Mouse (Mus musculus): Measurements from ENCODE around the gene Tnni3. TPM values are rescaled to one million over a fixed set of nuclear protein-coding genes. Genes with fewer than 3 reads are reported as not detected.
"Not testable (repeated sequence)": the region's sequence is repeated elsewhere in the genome, so short reads cannot be mapped to it uniquely, and the experiment has no call there.

Gene Tnni3
- total RNA-seq (2021): 1,000 to 10,000 TPM; 6,124 to 6,345 TPM

DNA sequence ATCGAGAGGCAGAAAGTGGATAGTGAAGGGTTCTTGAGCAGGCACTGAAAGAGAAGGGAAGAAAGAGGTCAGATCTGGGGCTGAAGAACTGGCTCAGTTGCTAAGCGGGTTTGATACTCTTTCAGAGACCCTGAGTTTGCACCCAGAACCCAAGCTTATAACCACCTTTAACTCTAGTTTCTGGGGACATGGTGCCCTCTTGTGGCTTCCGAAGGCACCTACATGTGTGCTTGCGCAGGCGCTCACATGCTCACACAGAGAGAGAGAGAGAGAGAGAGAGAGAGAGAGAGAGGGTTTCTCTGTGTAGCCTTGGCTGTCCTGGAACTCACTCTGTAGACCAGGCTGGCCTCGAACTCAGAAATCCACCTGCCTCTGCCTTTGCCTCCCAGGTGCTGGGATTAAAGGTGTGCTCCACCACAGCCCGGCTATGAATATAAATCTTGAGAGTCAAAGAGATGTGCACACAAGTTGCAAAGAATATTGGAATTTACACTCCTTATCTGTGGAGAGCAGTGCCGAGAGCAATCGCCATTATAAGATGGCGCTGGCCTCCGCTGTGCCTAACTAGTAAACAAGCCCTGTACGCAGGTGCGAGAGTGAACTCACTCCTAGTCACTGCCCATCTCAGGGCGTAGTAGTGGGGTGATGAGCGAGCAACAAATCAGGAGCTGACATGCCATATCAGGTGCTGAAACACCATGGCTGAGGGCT lies at the start of gene Tnni3:
TSS of gene Tnni3 (minus strand) at position 18 of the 711 bp plus-strand sequence.
- intact Hi-C loops (cut with DNase I): loop anchor here (10.0 kb wide), 1 partner anchor 230 kb away; no protein-coding TSS in a partner anchor

DNA sequence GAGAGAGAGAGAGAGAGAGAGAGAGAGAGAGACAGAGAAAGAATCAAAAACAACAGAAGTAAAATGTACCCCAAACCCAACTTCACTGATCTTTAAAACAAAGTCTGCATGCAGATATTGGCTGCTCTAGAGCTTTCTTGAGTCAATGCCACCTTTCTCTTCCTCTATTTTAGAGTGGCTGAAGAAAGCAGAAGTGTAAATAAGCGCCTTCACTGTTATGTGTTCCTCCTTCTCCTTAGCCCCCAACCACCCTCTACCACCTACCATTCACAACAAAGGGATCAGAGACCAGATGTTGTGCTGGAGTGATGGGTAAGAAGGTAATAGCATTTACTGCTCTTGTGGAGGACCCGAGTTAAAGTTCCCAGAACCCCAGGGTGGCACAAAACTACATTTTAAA lies 48.3 kb upstream of the Tnni3 start:
- intact Hi-C loops (cut with DNase I); DNase-seq: not testable (repeated sequence)

More for the DNA sequence above, at the start of gene Tnni3:
- peak; percentile 71 to 83 for DNase-seq

DNA sequence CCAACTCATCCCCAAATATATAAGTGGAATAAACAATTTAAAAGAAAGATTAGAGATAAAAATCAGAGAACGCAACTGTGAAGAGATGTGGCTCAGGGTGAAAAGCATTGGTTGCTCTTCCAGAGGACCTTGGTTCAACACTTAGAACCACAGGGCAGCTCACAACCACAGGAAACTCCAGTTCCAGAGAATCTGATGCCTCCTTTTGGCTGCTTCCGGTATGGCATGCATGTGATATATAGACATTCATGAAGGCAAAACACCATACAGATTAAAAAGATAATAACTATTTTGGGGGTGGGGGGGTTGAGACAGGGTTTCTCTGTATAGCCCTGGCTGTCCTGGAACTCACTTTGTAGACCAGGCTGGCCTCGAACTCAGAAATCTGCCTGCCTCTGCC lies 38.6 kb upstream of the Tnni3 start:
- intact Hi-C loops (cut with DNase I): no loop called here
- DNase-seq: no peak

DNA sequence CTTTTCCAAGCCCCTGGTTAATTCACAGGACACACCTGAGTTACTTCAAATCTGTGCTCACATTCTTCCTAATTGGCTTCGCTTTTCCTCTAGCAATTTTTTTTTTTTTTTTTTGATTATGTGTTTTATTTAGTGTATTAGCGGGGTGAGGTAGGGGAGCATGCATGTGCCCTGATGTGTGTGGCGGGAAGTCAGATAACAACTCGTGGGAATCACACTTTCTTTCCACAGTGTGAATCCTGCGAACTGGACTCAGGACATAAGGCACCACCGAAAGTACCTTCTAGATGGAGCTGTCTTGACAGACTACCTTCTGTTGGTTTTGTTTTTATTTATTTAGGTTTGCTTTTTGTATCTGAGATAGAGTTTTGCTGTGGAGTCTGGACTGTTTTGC lies 33.1 kb upstream of the Tnni3 start:
- intact Hi-C loops (cut with DNase I): loop anchor here (2.0 to 5.0 kb wide), 4 partner anchors 65 to 384 kb away; no protein-coding TSS in a partner anchor
- no peak for DNase-seq

DNA sequence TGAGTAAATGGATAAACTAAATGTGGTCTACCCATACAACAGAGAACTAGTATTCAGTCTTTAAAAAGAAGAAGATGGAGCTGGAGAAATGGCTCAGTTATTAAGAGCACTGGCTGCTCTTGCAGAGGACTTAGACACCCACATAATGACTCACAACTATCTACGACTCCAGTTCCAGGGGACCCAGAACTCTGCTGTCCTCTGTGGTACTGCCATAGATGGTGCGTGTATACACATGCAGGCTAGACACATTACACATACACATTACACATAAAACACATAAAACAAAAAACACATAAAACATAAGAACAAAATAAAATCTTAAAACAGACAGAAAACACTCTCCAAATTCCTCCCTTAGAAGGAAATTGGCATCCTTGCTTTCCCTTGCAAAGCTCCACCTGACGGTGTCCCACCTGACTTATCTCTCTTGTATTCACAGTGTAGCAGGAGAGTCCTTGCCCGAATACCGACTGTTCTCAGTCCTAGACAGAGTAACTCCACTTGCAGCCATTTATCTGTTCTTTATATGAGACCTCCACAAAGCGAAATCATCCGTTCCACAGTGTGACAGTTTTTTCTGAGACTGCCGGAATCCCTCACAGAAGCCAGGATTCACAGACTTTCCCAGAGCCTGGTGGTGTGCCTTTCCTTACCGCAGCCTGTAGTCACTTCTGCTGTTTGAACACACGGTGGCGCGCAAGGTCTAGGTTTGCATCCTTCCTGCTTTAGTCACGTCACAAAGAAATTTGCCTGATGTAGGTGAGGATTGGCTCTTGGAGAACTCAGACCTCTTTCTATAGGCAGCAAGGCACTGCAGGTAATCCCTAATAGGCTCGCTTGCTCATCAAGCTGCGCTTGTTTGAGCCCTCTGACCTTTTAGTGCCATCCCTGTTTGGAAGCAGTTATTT lies 32.5 kb upstream of the Tnni3 start:
- intact Hi-C loops (cut with DNase I): loop anchor here (2.0 to 5.0 kb wide), 4 partner anchors 66 to 384 kb away; no protein-coding TSS in a partner anchor
- DNase-seq: peak; percentile 73 to 88

DNA sequence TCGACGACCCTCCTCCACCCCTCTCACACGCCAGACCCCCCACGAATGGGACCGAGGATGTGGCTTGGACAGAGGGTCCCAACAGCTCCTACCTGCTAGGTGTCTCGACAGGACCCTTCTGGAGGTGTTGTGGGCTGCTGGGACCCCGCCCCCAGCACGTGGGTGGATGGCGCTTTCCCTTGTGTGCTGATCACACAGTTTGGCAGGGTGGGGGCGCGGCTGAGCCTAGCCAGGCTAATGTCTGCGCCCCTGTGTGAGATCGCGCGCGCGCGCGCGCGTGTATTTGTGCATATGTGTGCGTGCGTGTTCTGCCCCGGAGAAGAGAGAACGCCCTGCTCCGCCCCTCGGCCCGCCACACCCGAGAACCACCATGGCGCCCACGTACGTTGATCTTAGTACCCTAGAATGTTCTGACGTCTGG lies 23.2 kb upstream of the Tnni3 start, which contains the start of gene Syt5:
TSS of gene Syt5 (minus strand) at position 321 of the 421 bp plus-strand sequence.
- no peak for DNase-seq
- intact Hi-C loops (cut with DNase I): no loop called here

DNA sequence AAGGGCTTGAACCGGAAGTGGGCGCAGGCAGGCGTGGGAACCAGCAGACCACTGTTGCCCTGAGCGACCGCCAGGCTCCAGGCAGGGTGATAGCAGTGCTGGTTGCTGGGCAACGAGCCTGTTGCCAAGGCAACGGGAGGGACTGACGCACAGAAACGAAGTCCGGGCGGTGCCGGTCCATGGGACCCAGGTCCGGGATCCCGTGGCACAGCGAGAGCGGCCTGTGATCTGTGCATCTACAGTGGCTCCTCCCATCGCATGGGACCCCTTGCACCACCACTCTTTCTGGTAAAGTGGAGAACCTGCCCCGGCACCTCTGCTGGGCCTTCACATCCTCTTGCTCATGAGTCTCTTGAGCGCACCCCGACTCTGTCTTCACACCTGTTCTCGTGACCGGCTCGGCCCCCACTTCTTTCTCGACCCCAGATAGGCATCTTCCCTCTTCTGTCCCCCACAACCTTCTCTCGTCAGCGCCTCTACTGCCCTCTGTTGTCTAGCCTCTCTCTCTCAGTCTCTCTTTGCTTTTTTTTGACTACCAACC lies 22.6 kb upstream of the Tnni3 start:
- intact Hi-C loops (cut with DNase I): no loop called here
- DNase-seq: peak; percentile 68

DNA sequence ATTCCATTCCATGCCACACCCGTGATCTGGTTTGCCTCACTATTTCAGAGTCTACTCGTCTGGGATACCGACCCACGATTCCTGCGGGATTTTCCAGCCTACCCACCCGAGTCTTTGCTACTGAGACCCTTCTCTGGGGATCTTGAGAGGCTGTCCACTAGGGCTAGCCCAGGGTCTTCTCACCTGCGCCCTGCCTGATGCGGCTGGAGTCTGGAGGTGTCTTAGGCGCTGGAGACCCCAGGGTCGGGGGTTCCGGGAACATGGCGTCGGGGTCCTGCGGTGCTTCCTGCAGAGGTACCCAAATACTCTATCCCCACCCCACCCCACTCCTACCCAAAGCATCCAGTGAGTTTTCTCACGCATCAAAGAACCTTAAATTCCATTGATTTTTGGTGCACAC lies 22.0 kb upstream of the Tnni3 start:
- intact Hi-C loops (cut with DNase I): no loop called here
- DNase-seq: no peak

DNA sequence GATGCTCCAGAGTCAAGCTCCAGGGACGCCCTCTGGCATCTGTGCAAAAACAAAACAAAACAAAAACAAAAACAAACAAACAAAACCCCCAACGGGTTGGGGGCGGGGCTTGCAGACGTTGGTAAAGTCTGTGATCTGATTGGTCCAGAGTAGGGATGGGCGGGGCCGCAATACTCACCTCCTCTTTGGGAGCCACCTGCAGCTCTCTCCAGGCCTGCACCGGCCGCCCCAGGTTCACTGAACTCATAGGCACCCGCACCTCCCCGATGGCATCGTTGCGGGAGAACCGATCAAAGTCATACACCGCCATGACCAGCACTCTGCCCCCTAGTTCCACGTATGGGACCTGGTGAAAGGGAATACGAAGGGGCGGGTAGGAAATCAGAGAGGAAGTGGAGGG lies 18.0 kb upstream of the Tnni3 start:
- intact Hi-C loops (cut with DNase I): no loop called here
- no peak for DNase-seq

DNA sequence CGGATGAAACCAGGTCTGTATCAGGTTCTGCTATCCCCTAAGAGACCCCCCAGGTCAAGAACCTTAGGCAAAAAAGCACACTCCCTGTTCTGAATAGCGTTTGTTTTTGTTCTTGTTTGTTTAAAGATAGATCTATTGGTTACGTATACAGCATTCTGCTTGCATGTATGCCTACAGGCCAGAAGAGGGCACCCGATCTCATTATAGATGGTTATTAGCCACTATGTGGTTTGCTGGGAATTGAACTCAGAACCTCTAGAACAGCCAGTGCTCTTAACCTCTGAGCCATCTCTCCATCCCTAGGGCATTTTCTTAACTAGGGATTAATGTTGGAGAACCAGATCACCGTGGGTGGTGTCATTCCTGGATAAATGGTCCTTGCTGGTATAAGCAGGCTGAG lies 17.3 kb upstream of the Tnni3 start:
- no peak for DNase-seq
- intact Hi-C loops (cut with DNase I): no loop called here

DNA sequence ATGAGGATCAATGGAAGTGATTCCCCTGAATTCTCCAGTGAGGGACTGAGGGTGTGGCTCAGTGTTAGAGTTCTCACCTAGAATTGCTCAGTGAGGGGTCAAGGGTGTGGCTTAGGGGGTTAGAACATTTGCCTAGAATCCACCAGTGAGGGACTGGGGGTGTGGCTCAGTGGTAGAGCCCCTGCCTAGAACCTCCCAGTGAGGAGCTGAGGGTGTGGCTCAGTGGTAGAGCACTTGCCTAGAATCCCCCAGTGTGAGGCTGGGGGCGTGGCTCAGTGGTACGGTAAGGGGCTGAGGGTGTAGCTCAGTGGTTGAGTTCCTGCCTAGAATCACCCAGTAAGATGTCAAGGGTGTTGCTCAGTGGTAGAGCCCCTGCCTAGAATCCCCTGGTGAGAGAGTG lies 15.0 kb upstream of the Tnni3 start:
- no peak for DNase-seq
- intact Hi-C loops (cut with DNase I): no loop called here

DNA sequence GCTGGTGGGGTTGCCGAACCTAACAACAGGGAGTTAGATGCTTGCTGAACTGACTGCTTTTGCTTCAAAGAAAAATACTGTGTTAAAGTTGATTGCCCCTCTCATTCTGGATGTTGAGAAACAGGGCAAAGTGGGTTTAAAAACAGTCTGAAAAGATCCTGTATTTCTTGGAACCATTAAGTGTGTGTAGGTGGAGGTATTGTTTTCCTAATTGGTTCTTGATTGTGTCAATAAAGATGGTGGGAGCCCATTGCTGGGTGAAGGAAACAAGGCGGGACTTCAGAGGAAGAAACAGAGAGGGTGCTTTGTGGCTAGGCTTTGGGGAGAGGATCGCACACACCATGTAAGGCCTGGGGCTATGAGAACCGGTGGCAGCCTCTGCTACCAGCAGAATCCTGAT lies 13.2 kb upstream of the Tnni3 start:
- intact Hi-C loops (cut with DNase I): no loop called here

DNA sequence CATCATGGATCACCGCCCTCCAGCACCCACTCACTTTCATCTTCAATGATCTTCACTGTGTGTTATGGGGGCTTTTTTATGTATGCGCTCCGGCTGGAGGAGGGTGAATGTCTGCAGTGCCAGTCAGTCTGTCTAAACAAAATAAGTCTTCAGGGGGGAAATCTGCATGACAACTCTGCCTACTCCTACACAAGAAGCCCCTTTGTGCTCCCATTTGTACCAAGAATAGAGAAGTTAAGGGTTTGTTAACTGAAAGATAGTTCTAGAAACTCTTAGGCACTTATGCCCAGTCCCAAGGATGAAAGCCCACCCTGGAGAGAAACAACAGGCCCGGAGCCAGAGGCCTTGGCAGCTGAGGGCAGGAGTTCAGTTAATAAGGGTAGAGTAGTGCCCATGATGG lies 12.3 kb upstream of the Tnni3 start:
- intact Hi-C loops (cut with DNase I): no loop called here
- DNase-seq: no peak

More for the DNA sequence above, 13.2 kb upstream of the Tnni3 start:
- DNase-seq: no peak

DNA sequence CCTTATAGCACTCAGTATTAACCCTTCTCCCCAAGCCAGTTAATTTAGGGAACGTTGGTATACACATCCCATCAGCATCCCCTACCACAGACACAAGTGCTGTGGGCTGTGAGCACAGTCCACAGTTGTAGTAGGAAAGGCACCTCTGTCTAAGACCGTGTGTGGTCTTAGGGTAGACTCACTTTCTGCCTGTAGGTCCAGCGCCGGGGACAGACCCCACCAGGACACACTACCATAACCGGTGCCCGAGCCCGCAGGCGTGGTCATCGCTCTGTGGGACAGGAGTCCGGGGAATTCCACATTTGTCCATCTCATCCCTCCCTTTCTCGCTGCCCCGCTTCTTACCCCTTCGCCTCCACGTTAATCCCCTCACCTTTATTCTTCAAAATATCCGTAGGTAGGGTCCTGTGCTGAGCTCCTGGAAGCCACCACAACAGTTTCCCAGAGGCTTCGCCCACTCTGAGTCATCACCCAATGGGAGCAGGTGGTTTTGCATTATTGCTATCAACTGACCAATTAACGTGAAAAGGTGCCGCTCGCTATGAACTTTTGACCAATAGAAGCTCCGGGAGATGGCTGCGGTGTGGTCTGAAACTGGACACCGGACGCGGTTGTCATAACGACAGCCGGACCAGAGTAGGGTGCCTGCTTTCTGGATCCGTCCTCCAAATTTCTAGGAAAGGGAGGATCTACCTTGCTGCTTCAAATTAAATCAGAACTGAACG lies 8.1 kb upstream of the Tnni3 start, which contains the start of gene Dnaaf3:
TSS of gene Dnaaf3 (minus strand) at position 449 of the 725 bp plus-strand sequence.
- peak; percentile 81 to 82 for DNase-seq
- intact Hi-C loops (cut with DNase I): no loop called here

DNA sequence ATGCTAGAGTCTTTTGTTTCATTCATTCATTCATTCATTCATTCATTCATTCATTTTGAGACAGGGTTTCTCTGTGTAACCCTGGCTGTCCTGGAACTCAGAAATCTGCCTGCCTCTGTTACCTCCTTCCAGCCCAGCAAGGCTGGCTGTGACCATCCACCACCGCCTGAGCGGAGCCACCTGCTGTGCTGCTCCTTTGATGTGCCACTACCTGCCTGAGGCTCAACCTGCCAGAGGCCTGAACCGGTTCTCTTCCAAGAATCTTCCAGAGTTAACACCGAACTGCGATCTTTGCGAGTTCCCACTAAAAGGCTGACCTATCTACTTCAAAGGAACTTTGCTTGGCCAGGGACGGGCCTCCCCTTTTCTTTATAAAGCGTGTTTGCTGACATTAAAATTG lies 6.1 kb upstream of the Tnni3 start:
- intact Hi-C loops (cut with DNase I); DNase-seq: not testable (repeated sequence)

DNA sequence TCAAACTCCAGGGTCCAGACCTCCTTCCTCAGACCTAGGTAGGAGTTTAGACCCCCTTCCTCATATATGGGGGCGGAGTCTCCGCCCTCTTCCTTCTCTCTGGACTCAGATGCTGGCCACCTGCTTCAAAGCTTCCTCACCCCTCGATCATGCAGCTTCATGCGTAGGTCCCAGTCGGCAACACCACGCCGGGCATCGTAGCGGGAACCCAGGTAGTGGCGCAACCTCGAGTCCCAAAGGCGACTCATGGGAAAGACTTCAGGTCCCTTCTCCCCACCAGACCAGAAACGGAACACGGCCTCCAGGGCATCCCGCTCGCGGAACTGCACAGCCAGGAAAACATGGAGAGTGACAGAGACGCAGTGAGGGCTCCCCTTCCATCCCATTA lies 3.3 kb upstream of the Tnni3 start:
- no peak for DNase-seq
- intact Hi-C loops (cut with DNase I): loop anchor here (10.0 kb wide), 1 partner anchor 232 kb away; no protein-coding TSS in a partner anchor

DNA sequence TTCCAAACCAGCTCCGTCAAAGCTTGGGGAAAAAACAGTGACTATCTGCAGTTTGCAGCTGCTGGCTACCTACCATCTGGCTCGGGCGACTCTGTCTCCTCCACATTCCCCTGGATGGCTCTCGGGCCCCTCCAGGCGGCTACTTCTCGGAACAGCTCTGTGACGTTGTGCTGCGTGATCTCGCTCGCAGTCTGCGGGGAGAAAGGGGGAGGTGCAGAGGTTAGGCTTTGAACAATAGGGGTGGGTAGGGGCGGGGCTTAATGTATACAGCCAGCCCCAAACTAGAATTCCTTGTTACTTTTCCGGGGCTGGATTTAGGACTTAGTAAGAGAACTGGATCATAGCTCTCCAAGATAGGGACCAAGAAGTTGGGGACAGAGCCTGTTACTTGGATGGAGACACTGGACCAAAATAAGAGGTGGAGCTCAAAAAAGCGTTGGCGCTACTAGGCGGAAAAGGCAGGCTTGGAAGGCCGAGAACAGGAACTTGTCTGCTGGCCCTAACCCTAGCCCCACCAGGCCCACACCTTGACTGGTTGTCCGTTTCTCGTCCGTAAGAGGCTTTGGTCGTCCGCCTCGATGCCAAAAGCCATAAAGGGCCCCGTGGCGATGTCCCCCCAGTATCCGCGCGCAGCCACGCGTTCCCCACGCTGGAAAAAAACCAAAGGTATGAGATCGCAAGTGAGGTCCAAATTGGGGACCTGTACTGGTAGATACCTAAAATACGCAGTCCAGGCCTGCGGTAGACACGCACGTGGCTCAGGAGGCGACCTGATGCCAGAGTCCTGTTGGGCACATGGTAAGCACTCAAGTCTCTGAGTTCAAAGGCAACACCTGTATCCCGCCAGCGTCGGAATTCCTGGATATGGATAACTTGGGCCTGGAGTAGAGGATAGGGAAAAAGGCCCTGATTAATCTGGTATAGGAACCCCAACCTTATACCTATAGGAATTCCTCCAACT lies 2.6 kb upstream of the Tnni3 start:
- peak; percentile 89 to 92 for DNase-seq
- intact Hi-C loops (cut with DNase I): loop anchor here (1.0 to 10.0 kb wide), 2 partner anchors 47 to 232 kb away; no protein-coding TSS in a partner anchor

DNA sequence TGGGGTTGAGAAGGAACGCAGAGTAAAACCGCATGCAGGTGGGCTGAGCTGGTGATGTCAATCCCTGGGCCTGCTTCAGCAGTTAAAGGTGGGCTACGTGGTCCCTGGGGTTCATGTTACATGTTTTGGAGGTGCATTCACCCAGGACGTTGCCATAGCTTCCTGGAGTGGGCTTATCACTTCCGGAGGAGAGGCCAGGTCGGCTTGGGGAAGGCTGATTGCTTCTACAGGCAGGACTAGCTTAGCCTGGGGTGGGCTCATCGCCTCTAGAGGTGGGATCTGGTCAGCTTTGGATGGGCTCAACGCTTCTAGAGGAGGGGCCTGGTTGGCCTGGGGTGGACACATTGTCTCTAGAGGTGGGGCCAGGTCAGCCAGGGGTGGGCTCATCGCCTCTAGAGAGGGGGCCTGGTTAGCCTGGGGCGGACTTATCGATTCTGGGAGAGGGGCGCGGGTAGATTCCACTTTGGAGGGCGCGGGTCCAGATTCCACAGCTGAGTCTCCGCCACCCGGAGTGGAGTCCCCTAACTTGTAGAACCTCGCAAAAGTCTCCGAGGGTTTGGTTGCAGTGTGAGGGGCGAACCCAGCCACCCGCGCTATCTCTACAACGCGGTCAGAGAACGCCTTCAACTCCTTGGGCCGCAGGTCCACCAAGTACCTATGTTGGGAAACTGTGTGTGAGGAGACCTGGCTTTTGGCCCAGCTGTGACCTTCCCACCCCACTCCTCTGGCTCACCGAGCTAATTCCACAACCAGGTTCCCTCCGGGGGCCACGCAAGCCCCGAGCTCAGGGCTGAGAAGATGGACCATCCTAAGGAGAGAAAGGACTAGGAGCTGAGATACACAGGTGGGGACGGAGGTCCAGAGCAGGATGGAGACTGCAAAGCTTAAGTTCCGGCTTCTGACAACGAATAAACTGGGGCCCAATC lies 561 bp downstream of the Tnni3 start:
- intact Hi-C loops (cut with DNase I): loop anchor here (10.0 kb wide), 1 partner anchor 229 kb away; no protein-coding TSS in a partner anchor
- peak in 1 of 2 experiments; percentile 61 for DNase-seq

Data from heart, postnatal 10 days (tissue).